10 mouse cellular contexts compared by ENCODE assay signal in genomic region chr15:5195987-5196514, GRCm38 (mm10). TPM values are rescaled to one million over a fixed set of nuclear protein-coding genes. Genes with fewer than 3 reads are reported as not detected.
A peak's percentile ranks its signal among the peaks of the same experiment; 100 is the strongest.
DNase-seq lines count a peak whose midpoint lies in the region; ATAC-seq and TF ChIP-seq lines count a peak whose summit lies in the region.
"Had no signal": no experiment of that assay in that cellular context is flagged by ENCODE, and none has a peak within 500 bp of the region (broad histone marks: within the 10 kb centered on the region; RNA-seq: fewer than 3 reads in every experiment).

No protein-coding gene starts in this region.

- DNase-seq in 416B (ENCODE audit: low read depth) = peak; percentile 69
- DNase-seq in liver, embryonic 11.5 days (ENCODE audit: low spot score) = no peak
- DNase-seq in forebrain, embryonic 11.5 days (ENCODE audit: low spot score) = no peak
- no peak for DNase-seq in retina, postnatal 1 day
- DNase-seq: layer of hippocampus, postnatal 36 days had no signal

- no peaks in the 10 kb centered on the region for H3K9me3 ChIP-seq in intestine, postnatal 0 days (ENCODE audit: control insufficient read depth)
- H3K9me3 ChIP-seq in liver, embryonic 11.5 days (ENCODE audit: control insufficient read depth, low read length) = no peaks in the 10 kb centered on the region
- no peaks in the 10 kb centered on the region for H3K9me3 ChIP-seq in forebrain, embryonic 11.5 days (ENCODE audit: control insufficient read depth, low read length)
- H3K9me3 ChIP-seq: embryonic facial prominence, embryonic 15.5 days had no signal

- H3K4me3 ChIP-seq in brown adipose tissue, adult 24 weeks (ENCODE audit: insufficient read depth, low read depth, low read length) = no peak overlapping the region
- no peak overlapping the region for H3K4me3 ChIP-seq in intestine, postnatal 0 days (ENCODE audit: low read depth, low read length)
- no peak overlapping the region for H3K4me3 ChIP-seq in liver, embryonic 11.5 days (ENCODE audit: low read depth, low read length)
- H3K4me3 ChIP-seq in forebrain, embryonic 11.5 days (ENCODE audit: low read depth, low read length) = no peak overlapping the region
- H3K4me3 ChIP-seq: embryonic facial prominence, embryonic 15.5 days had no signal

- H3K27ac ChIP-seq in brown adipose tissue, adult 24 weeks (replicated peaks; ENCODE audit: low read depth, low read length) = peak overlapping the region; percentile 61
- H3K27ac ChIP-seq in intestine, postnatal 0 days (ENCODE audit: low read depth, low read length) = peak overlapping the region; percentile 78
- peak overlapping the region; percentile 13; the same call in 1 of the 2 replicates for H3K27ac ChIP-seq in liver, embryonic 11.5 days (ENCODE audit: low read depth, low read length)
- no peak overlapping the region for H3K27ac ChIP-seq in forebrain, embryonic 11.5 days (ENCODE audit: low read depth, low read length)
- H3K27ac ChIP-seq: embryonic facial prominence, embryonic 15.5 days had no signal

- ATAC-seq in intestine, postnatal 0 days = peak; percentile 98
- ATAC-seq in liver, embryonic 11.5 days (replicated peaks; ENCODE audit: low FRiP score) = peak; percentile 66; the same call in 1 of the 2 replicates
- ATAC-seq in CD4-positive, CD25-positive, alpha-beta regulatory T cell, adult 4 months = no peak
- ATAC-seq in forebrain, embryonic 11.5 days (replicated peaks; ENCODE audit: low FRiP score) = no peak
- no peak for ATAC-seq in erythroid progenitor cell, adult 5-6 weeks (replicated peaks; ENCODE audit: low FRiP score, poor library complexity, severe bottlenecking)

- H3K4me1 ChIP-seq in brown adipose tissue, adult 24 weeks (ENCODE audit: control insufficient read depth, insufficient read depth, insufficient read length, low read length) = peaks cover 11% of the 10 kb centered on the region; the same call in 1 of the 2 replicates
- H3K4me1 ChIP-seq in intestine, postnatal 0 days (replicated peaks; ENCODE audit: control insufficient read depth, insufficient read depth, low read length) = no peaks in the 10 kb centered on the region
- peaks cover 22% of the 10 kb centered on the region for H3K4me1 ChIP-seq in liver, embryonic 11.5 days (replicated peaks; ENCODE audit: control insufficient read depth, insufficient read depth, low read length)
- no peaks in the 10 kb centered on the region for H3K4me1 ChIP-seq in forebrain, embryonic 11.5 days (replicated peaks; ENCODE audit: control insufficient read depth, insufficient read depth, low read length)
- H3K4me1 ChIP-seq: embryonic facial prominence, embryonic 15.5 days had no signal

- H3K36me3 ChIP-seq in intestine, postnatal 0 days (ENCODE audit: control insufficient read depth, insufficient read depth) = peaks cover 3% of the 10 kb centered on the region; the same call in 1 of the 2 replicates
- H3K36me3 ChIP-seq in liver, embryonic 11.5 days (ENCODE audit: control insufficient read depth, insufficient read depth, low read length) = peaks cover 2% of the 10 kb centered on the region; the same call in 1 of the 2 replicates
- no peaks in the 10 kb centered on the region for H3K36me3 ChIP-seq in forebrain, embryonic 11.5 days (ENCODE audit: control insufficient read depth, insufficient read depth, low read length)

- H3K27me3 ChIP-seq in intestine, postnatal 0 days (replicated peaks; ENCODE audit: control insufficient read depth, insufficient read depth, low read length) = no peaks in the 10 kb centered on the region
- H3K27me3 ChIP-seq in liver, embryonic 11.5 days (replicated peaks; ENCODE audit: control insufficient read depth, insufficient read depth, low read length) = no peaks in the 10 kb centered on the region
- H3K27me3 ChIP-seq in forebrain, embryonic 11.5 days (ENCODE audit: control insufficient read depth, insufficient read depth, low read length) = no peaks in the 10 kb centered on the region
- H3K27me3 ChIP-seq: embryonic facial prominence, embryonic 15.5 days had no signal

- TF ChIP-seq CTCF in intestine, postnatal 0 days (IDR thresholded peaks at IDR 0.05; ENCODE audit: low read depth) = no peak

- H3K9ac ChIP-seq in intestine, postnatal 0 days (ENCODE audit: low read depth, low read length) = no peak overlapping the region
- H3K9ac ChIP-seq in liver, embryonic 11.5 days (ENCODE audit: low read depth, low read length) = no peak overlapping the region
- H3K9ac ChIP-seq in forebrain, embryonic 11.5 days (ENCODE audit: low read length) = no peak overlapping the region
- H3K9ac ChIP-seq: embryonic facial prominence, embryonic 15.5 days had no signal

- peak overlapping the region; percentile 46 for H3K4me2 ChIP-seq in intestine, postnatal 0 days (replicated peaks; ENCODE audit: low read depth)
- no peak overlapping the region for H3K4me2 ChIP-seq in liver, embryonic 11.5 days
- no peak overlapping the region for H3K4me2 ChIP-seq in forebrain, embryonic 11.5 days (ENCODE audit: low read depth, low read length, severe bottlenecking)
- H3K4me2 ChIP-seq: embryonic facial prominence, embryonic 15.5 days had no signal

- 21% methylated on average over 4 of the region's 4 CpGs for WGBS in intestine, postnatal 0 days
- WGBS in liver, embryonic 11.5 days = 38% methylated on average over 4 of the region's 4 CpGs
- 74% methylated on average over 4 of the region's 4 CpGs for WGBS in forebrain, embryonic 11.5 days

RNA-seq across cellular contexts. Expression of gene Ttc33, which starts 10.7 kb away (rescaled TPM):
- 18.9 and 23.4 TPM in 2 replicates for polyA plus RNA-seq in brown adipose tissue, adult 24 weeks (2012; ENCODE audit: insufficient read depth, insufficient read length, missing spikeins)
- polyA plus RNA-seq in intestine, postnatal 0 days (2015; fragmentation: Nextera tagmentation; extraction: Ambion mirVana) = 26.0 and 28.8 TPM in 2 replicates
- polyA plus RNA-seq in liver, embryonic 11.5 days (2014; fragmentation: Nextera tagmentation; extraction: Ambion mirVana) = 29.2 and 32.3 TPM in 2 replicates
- 10 to 100 TPM; 59.2 to 71.1 TPM for polyA plus RNA-seq in CD4-positive, CD25-positive, alpha-beta regulatory T cell, adult 4 months (2017; shearing (Covaris generic))
- polyA plus RNA-seq in forebrain, embryonic 11.5 days (2014; fragmentation: Nextera tagmentation; extraction: Ambion mirVana) = 34.0 and 37.9 TPM in 2 replicates
- total RNA-seq in erythroid progenitor cell, adult 5-6 weeks (2015; ENCODE audit: low replicate concordance) = 1.7 and 9.4 TPM in 2 replicates
- 4.8 and 11.4 TPM in 2 replicates for total RNA-seq in erythroid progenitor cell, adult 5-6 weeks (2017; ENCODE audit: low replicate concordance)

RNA-seq across cellular contexts. Expression of gene Ptger4, which starts 47.9 kb away (rescaled TPM):
- polyA plus RNA-seq in brown adipose tissue, adult 24 weeks (2012; ENCODE audit: insufficient read depth, insufficient read length, missing spikeins) = 2.6 and 3.1 TPM in 2 replicates
- 14.5 and 15.1 TPM in 2 replicates for polyA plus RNA-seq in intestine, postnatal 0 days (2015; fragmentation: Nextera tagmentation; extraction: Ambion mirVana)
- 5.1 and 5.8 TPM in 2 replicates for polyA plus RNA-seq in liver, embryonic 11.5 days (2014; fragmentation: Nextera tagmentation; extraction: Ambion mirVana)
- polyA plus RNA-seq in CD4-positive, CD25-positive, alpha-beta regulatory T cell, adult 4 months (2017; shearing (Covaris generic)) = 10 to 100 TPM; 23.6 to 26.3 TPM
- polyA plus RNA-seq in forebrain, embryonic 11.5 days (2014; fragmentation: Nextera tagmentation; extraction: Ambion mirVana) = 0.73 and 1.1 TPM in 2 replicates
- 4.2 and 6.8 TPM in 2 replicates for total RNA-seq in erythroid progenitor cell, adult 5-6 weeks (2015; ENCODE audit: low replicate concordance)
- total RNA-seq in erythroid progenitor cell, adult 5-6 weeks (2017; ENCODE audit: low replicate concordance) = 5.5 and 5.8 TPM in 2 replicates

RNA-seq across cellular contexts. Expression of gene Prkaa1, which starts 52.4 kb away (rescaled TPM):
- polyA plus RNA-seq in brown adipose tissue, adult 24 weeks (2012; ENCODE audit: insufficient read depth, insufficient read length, missing spikeins) = 18.6 and 23.4 TPM in 2 replicates
- polyA plus RNA-seq in intestine, postnatal 0 days (2015; fragmentation: Nextera tagmentation; extraction: Ambion mirVana) = 16.6 and 17.8 TPM in 2 replicates
- polyA plus RNA-seq in liver, embryonic 11.5 days (2014; fragmentation: Nextera tagmentation; extraction: Ambion mirVana) = 36.2 and 39.3 TPM in 2 replicates
- 10 to 100 TPM; 19.5 to 20.4 TPM for polyA plus RNA-seq in CD4-positive, CD25-positive, alpha-beta regulatory T cell, adult 4 months (2017; shearing (Covaris generic))
- 15.7 and 16.3 TPM in 2 replicates for polyA plus RNA-seq in forebrain, embryonic 11.5 days (2014; fragmentation: Nextera tagmentation; extraction: Ambion mirVana)
- 44.3 and 51.6 TPM in 2 replicates for total RNA-seq in erythroid progenitor cell, adult 5-6 weeks (2015; ENCODE audit: low replicate concordance)
- total RNA-seq in erythroid progenitor cell, adult 5-6 weeks (2017; ENCODE audit: low replicate concordance) = 19.4 and 20.3 TPM in 2 replicates

Comparison
In these comparisons a context has a peak if more than half of its experiments do, and no peak if none do; other contexts are left out.
1. ATAC-seq: peak in intestine, postnatal 0 days (single experiment) and liver, embryonic 11.5 days (single experiment); none in CD4-positive, CD25-positive, alpha-beta regulatory T cell, adult 4 months (single experiment), forebrain, embryonic 11.5 days (single experiment) and erythroid progenitor cell, adult 5-6 weeks (single experiment).